Mouse (Mus musculus): Measurements from ENCODE around the gene Kcnn1. TPM values are rescaled to one million over a fixed set of nuclear protein-coding genes. Genes with fewer than 3 reads are reported as not detected.

Kcnn1 gene
- polyA plus RNA-seq, 1 experiment from 2014 or later: 1.4 TPM

DNA sequence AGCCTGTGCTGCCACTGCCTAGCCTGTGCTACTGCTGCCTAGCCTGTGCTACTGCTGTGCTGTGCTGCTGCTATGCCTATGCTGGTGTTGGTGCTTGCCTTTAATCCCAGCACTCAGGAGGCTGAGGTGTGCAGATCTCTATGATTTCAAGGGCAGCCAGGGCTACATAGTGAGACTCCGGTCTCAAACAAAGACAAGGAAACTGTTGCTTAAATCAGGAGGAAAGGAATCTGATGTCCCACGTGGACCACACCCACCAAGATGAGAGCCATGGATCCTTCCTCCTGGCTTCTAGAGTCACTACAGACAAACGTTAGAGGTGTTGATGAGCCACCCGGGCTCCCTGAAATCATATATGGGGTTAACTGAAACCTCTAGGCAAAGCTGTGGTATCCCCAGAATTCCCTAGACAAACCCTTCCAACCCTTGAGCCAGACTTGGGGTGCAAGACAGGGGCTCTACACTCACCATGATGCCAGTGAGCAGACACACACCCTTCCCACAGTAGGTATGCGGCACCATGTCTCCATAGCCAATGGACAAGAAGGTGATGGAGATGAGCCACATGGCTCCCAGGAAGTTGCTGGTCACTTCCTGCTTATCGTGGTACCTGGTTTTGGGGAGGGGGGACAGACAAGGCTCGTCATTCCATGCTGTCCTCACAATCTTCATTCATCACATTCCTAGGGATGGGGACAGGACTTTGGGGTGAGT lies 12.8 kb downstream of the Kcnn1 start:
- no peaks in the 10 kb centered on the region for H3K36me3 ChIP-seq (ENCODE audit: control insufficient read depth, insufficient read depth, low read length)
- no peaks in the 10 kb centered on the region for H3K4me1 ChIP-seq (ENCODE audit: control insufficient read depth, insufficient read depth, low read length)
- no peak overlapping the region for H3K9ac ChIP-seq (ENCODE audit: low read length)
- ATAC-seq (ENCODE audit: insufficient read depth, low FRiP score): no peak
- no peak overlapping the region for H3K4me3 ChIP-seq (replicated peaks; ENCODE audit: low read length)
- no peak overlapping the region for H3K27ac ChIP-seq (ENCODE audit: low read length)
- H3K27me3 ChIP-seq (ENCODE audit: control insufficient read depth, insufficient read depth, low read length): no peaks in the 10 kb centered on the region
- no peak overlapping the region for H3K4me2 ChIP-seq (ENCODE audit: low read depth, low read length)
- H3K9me3 ChIP-seq (replicated peaks; ENCODE audit: control insufficient read depth, low read length): no peaks in the 10 kb centered on the region
- WGBS: 73% methylated on average over 7 of the region's 7 CpGs

GRCm38 (mm10) chr8:70849333-70849990 lies 13.6 kb downstream of the Kcnn1 start:
- no peak for ATAC-seq (ENCODE audit: insufficient read depth, low FRiP score)
- H3K4me1 ChIP-seq (ENCODE audit: control insufficient read depth, insufficient read depth, low read length): peaks cover under 1% of the 10 kb centered on the region; the same call in 1 of the 2 replicates
- H3K4me2 ChIP-seq (ENCODE audit: low read depth, low read length): no peak overlapping the region
- H3K27me3 ChIP-seq (ENCODE audit: control insufficient read depth, insufficient read depth, low read length): no peaks in the 10 kb centered on the region
- no peak overlapping the region for H3K27ac ChIP-seq (ENCODE audit: low read length)
- no peaks in the 10 kb centered on the region for H3K36me3 ChIP-seq (ENCODE audit: control insufficient read depth, insufficient read depth, low read length)
- no peaks in the 10 kb centered on the region for H3K9me3 ChIP-seq (replicated peaks; ENCODE audit: control insufficient read depth, low read length)
- H3K9ac ChIP-seq (ENCODE audit: low read length): no peak overlapping the region
- H3K4me3 ChIP-seq (replicated peaks; ENCODE audit: low read length): no peak overlapping the region
- WGBS: 75% methylated on average over 3 of the region's 3 CpGs

DNA sequence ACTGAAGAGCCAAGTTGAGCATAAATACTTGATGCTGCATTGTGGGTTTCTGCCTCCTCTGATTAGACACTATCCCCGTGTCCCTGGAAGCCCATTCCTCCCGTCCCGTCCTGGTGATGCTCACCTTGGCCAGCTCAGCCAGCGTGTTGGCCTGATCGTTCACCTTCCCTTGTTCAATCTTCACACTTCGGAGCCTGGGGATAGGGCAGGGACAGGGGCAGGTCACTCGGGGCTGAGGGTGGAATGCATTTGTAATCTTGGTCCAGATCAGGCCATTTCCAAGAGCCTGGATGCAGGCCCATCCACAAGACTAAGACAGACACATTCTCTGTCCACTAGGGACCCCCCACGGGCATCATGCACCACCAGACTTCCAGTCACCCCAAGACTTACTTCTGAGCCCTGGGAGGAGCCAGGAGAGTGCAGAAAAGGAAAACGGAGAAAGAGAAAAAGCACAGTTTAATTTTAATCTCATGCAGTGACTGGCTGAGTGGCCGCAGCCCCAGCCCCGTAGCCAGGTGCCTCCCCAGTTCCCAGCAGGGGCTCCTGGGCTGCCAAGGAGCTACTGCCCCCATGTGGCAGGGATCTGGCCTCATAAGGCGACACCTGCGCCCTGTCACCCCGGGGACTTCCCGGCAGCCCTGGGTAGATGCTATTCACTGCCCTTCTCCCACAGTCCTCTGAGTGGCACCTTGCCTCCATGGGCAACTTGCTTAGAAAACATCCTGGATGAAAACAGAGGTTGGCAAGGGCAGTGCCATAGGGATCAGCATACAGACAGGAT lies 16.5 kb downstream of the Kcnn1 start:
- Histone ChIP-seq H3K9ac (ENCODE audit: low read length) (no peak overlapping the region), H3K27me3 (ENCODE audit: control insufficient read depth, insufficient read depth, low read length) (no peaks in the 10 kb centered on the region), H3K4me3 (replicated peaks; ENCODE audit: low read length) (no peak overlapping the region), H3K27ac (ENCODE audit: low read length) (no peak overlapping the region), H3K36me3 (ENCODE audit: control insufficient read depth, insufficient read depth, low read length) (no peaks in the 10 kb centered on the region), H3K4me1 (ENCODE audit: control insufficient read depth, insufficient read depth, low read length) (peaks cover 5% of the 10 kb centered on the region; the same call in 1 of the 2 replicates), H3K9me3 (replicated peaks; ENCODE audit: control insufficient read depth, low read length) (no peaks in the 10 kb centered on the region), H3K4me2 (ENCODE audit: low read depth, low read length) (no peak overlapping the region)
- ATAC-seq (ENCODE audit: insufficient read depth, low FRiP score): no peak
- WGBS: 52% methylated on average over 15 of the region's 15 CpGs

DNA sequence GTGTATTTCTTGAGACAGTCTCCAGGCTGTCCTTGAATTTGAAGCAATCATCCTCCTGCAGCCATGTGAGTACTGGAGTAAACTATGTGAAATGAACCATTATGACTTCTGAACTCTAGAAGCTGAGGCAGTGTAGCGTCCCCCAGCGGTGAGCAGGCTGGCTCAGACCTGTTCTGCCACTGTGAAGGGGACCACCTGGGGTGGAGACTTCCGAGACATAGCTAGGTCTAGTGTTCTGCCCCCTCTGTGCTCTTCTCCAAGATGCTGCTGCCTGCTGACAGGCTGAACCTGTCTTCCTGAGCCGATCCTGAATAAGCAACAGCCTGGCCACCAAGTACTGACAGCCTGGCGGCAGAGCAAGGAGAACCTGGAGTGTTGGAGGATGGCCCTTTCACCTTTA lies 17.9 kb downstream of the Kcnn1 start:
- 46% methylated on average over 5 of the region's 5 CpGs for WGBS
- ATAC-seq (ENCODE audit: insufficient read depth, low FRiP score): no peak
- Histone ChIP-seq H3K36me3 (ENCODE audit: control insufficient read depth, insufficient read depth, low read length) (no peaks in the 10 kb centered on the region), H3K27me3 (ENCODE audit: control insufficient read depth, insufficient read depth, low read length) (no peaks in the 10 kb centered on the region), H3K4me1 (ENCODE audit: control insufficient read depth, insufficient read depth, low read length) (peaks cover 18% of the 10 kb centered on the region), H3K4me3 (replicated peaks; ENCODE audit: low read length) (no peak overlapping the region), H3K9ac (ENCODE audit: low read length) (no peak overlapping the region), H3K27ac (ENCODE audit: low read length) (no peak overlapping the region), H3K4me2 (ENCODE audit: low read depth, low read length) (no peak overlapping the region), H3K9me3 (replicated peaks; ENCODE audit: control insufficient read depth, low read length) (no peaks in the 10 kb centered on the region)

DNA sequence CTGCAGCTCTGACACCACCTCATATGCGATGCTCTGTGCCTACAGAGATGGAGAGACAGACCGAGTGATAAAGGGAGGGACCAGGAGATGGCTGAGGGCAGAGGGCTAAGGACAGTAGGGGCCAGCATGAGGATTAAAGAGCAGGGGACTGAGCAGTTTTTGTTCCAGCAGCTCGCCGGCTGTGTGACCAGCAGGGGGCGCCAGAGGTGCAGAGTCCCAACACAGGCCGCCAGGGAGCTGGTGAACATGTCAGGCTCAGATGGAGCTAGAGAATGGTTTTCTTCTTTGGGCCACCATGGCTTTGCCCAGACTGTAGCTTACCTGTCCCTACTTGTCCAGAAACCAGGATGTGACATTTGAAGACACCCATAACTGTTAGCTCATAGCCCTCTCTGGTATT lies 18.5 kb downstream of the Kcnn1 start:
- Histone ChIP-seq H3K27ac (ENCODE audit: low read length) (no peak overlapping the region), H3K4me3 (replicated peaks; ENCODE audit: low read length) (no peak overlapping the region), H3K9ac (ENCODE audit: low read length) (peak overlapping the region; percentile 49), H3K4me1 (ENCODE audit: control insufficient read depth, insufficient read depth, low read length) (peaks cover 20% of the 10 kb centered on the region), H3K4me2 (ENCODE audit: low read depth, low read length) (no peak overlapping the region), H3K36me3 (ENCODE audit: control insufficient read depth, insufficient read depth, low read length) (no peaks in the 10 kb centered on the region), H3K9me3 (replicated peaks; ENCODE audit: control insufficient read depth, low read length) (no peaks in the 10 kb centered on the region), H3K27me3 (ENCODE audit: control insufficient read depth, insufficient read depth, low read length) (no peaks in the 10 kb centered on the region)
- no peak for ATAC-seq (ENCODE audit: insufficient read depth, low FRiP score)
- under 1% methylated on average over 6 of the region's 6 CpGs for WGBS

- Histone ChIP-seq H3K36me3 (ENCODE audit: control insufficient read depth, insufficient read depth, low read length) (no peaks in the 10 kb centered on the region), H3K27me3 (ENCODE audit: control insufficient read depth, insufficient read depth, low read length) (no peaks in the 10 kb centered on the region), H3K27ac (ENCODE audit: low read length) (no peak overlapping the region), H3K9me3 (replicated peaks; ENCODE audit: control insufficient read depth, low read length) (no peaks in the 10 kb centered on the region), H3K4me3 (replicated peaks; ENCODE audit: low read length) (no peak overlapping the region), H3K4me2 (ENCODE audit: low read depth, low read length) (no peak overlapping the region), H3K4me1 (ENCODE audit: control insufficient read depth, insufficient read depth, low read length) (peaks cover 22% of the 10 kb centered on the region), H3K9ac (ENCODE audit: low read length) (no peak overlapping the region)
- ATAC-seq (ENCODE audit: insufficient read depth, low FRiP score): no peak
- 84% methylated on average over 8 of the region's 8 CpGs for WGBS
These were observed 19.1 kb downstream of the Kcnn1 start for GRCm38 (mm10) chr8:70843941-70844340.

GRCm38 (mm10) chr8:70843214-70843773 lies 19.8 kb downstream of the Kcnn1 start:
- Histone ChIP-seq H3K4me1 (ENCODE audit: control insufficient read depth, insufficient read depth, low read length) (peaks cover 28% of the 10 kb centered on the region), H3K27ac (ENCODE audit: low read length) (no peak overlapping the region), H3K27me3 (ENCODE audit: control insufficient read depth, insufficient read depth, low read length) (no peaks in the 10 kb centered on the region), H3K36me3 (ENCODE audit: control insufficient read depth, insufficient read depth, low read length) (no peaks in the 10 kb centered on the region), H3K9me3 (replicated peaks; ENCODE audit: control insufficient read depth, low read length) (no peaks in the 10 kb centered on the region), H3K9ac (ENCODE audit: low read length) (no peak overlapping the region; the same call in 1 of the 2 replicates), H3K4me3 (replicated peaks; ENCODE audit: low read length) (no peak overlapping the region), H3K4me2 (ENCODE audit: low read depth, low read length) (no peak overlapping the region)
- no peak for ATAC-seq (ENCODE audit: insufficient read depth, low FRiP score)
- 78% methylated on average over 5 of the region's 5 CpGs for WGBS

DNA sequence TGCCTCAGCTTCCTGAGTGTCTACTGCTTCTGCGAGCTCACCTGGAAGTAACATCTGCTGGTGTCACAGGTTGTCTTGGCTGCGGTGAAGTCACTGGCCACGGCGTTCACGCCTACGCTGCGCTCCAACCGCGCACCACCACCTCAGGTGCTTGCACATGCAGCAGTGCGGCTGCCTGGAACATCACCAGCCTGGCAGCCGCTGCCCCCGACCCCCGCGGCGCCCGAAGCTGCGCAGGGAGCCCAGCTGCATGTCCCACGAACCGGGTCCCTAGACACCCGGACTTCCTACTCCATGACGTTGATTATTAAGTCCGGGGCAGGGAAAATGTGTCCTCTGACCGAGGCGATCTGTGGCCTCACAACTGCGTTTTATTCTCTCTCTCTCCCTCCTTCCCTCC lies 20.6 kb downstream of the Kcnn1 start:
- no peak for ATAC-seq (ENCODE audit: insufficient read depth, low FRiP score)
- Histone ChIP-seq H3K4me1 (ENCODE audit: control insufficient read depth, insufficient read depth, low read length) (peaks cover 29% of the 10 kb centered on the region), H3K4me2 (ENCODE audit: low read depth, low read length) (no peak overlapping the region), H3K27ac (ENCODE audit: low read length) (no peak overlapping the region), H3K4me3 (replicated peaks; ENCODE audit: low read length) (no peak overlapping the region), H3K27me3 (ENCODE audit: control insufficient read depth, insufficient read depth, low read length) (no peaks in the 10 kb centered on the region), H3K9me3 (replicated peaks; ENCODE audit: control insufficient read depth, low read length) (no peaks in the 10 kb centered on the region), H3K9ac (ENCODE audit: low read length) (no peak overlapping the region), H3K36me3 (ENCODE audit: control insufficient read depth, insufficient read depth, low read length) (no peaks in the 10 kb centered on the region)
- whole genome bisulfite sequencing: 73% methylated on average over 25 of the region's 25 CpGs

All from stomach, embryonic 16.5 days (tissue).